Mouse (Mus musculus) lung, adult 2 months (tissue): ENCODE results near the gene Ttn.

ENCODE experiments used
- CTCF ChIP-seq: fragments of 200-500 bp; IDR thresholded peaks from 2 replicates; pipeline ENCODE4 v1.5.1; 2011; ENCODE audit warnings: mild to moderate bottlenecking, low read length, control low read depth; ENCODE audit not compliant: insufficient read depth
- POLR2A ChIP-seq: fragments of 200-500 bp; IDR thresholded peaks from 2 replicates; pipeline ENCODE4 v1.6.1; 2011; ENCODE audit warnings: low read depth, mild to moderate bottlenecking, control low read depth, low read length, borderline replicate concordance; ENCODE audit errors: extremely low read depth

- TF ChIP-seq POLR2A (no peak), CTCF (no peak)
These were observed 220.2 kb downstream of the Ttn start for GRCm38 (mm10) chr2:76762154-76762553.
